Mouse (Mus musculus) cerebellum, postnatal 4 days (tissue): ENCODE results near the gene Nudt4.
A peak's percentile ranks its signal among the peaks of the same experiment; 100 is the strongest.

Source experiments
- DNase-seq, 2 experiments: peaks; one replicate each; pipeline ENCODE4 v3.0.0; 2022; ENCODE audit warnings: low spot score in 2 of 2, mixed read lengths in 1 of 2

Gene Nudt4

DNA sequence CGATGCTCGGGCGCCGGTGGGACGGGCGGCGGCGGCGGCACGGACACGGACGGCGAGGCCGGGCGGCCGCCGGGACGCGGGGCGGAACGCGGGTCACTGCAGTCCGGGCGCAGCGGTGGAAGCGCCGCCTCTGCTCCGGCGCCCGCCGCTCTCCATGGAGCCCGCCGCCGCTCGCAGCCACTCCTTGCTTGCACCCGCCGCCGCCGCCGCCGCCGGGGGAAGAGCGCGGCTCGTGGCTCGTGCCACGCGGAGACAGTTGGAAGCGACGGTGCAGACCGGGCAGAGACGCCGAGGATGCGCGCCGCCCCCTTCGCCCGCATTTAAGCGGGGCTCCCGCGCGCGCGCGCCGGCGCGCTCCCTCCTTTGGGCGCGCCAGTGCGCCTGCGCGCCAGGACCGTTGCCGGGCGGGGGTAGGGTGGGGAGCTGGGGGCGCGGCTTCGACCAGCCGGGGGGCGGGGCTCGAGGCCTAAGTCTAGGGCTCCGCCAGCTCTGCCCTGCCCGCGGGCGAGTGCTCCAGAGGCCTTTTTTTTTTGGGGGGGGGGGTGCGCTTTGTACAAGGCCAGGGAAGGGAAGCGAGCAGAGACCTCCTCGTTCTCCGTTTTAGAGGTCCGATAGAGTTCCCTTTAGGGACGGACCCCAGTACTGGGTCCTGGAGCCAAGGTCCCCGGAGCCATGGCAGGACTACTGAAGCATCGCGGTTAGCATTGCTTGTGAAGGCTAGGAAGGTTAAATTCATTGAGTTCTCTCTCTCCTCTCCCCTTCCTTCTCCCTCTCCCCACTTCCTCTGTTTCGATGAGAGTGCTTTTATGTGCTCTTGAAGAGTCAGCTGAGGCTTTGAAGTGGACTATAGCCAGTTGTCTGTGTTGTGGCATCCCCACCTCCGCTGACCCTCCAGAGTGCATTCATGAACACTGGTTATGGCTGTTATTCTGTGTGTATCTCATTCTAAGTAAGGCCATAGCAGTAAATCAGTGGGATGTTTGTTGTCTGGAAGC is at the start of gene Nudt4:
Gene Nudt4, minus strand, starts transcription at position 296 of the 995 bp plus-strand sequence.
- DNase-seq = peak; percentile 74 to 89

DNA sequence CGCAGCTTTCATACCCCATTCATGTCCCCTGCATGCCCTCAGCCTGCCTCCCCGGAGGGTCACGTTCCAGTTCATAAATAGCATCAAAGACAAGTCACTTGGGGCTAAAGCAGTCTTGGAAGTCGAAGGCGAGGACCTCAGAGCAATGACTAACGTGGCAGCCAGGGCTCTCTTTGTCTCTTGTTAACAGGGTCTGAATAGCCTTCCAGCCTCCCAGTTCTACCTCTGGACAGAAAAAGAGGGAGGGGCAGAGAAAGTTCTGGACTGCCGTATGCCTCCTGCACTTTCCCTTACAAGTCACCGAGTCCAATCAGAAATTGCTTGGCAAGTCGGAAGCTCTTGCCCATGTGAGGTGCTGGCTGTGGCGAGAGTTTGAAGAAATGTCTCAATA is 47.4 kb upstream of the Nudt4 start:
- no peak for DNase-seq

DNA sequence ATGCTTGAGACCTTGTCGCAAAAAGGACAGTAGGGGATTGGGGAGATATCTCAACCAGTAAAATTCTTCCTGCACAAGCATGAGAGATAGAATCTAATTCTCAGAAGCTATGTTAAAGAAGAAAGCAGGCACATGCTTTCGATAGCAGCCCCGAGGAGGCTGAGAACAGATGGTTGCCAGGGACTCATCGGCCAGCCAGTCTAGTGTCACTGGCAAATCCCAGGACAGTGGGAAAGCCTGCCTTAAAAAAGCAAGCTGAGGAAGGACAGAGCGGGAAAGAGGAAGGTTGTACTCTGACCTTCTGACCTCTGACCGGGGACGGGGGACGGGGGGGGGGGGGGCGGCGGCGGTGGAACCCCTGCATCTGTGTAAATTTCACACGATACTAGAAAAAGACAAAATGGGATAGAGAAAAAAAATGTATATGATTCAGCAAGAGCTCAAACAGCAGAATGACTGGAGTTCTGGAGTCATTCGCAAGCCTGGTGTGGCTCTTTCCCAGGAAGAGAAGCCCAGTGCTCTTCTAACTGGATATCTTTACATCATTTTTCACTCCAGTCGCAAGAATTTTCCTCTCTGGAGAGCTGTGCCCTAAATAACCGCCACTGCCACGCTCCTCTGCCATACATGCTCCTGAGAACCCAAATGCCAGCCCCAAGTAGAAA is 46.9 kb upstream of the Nudt4 start:
- DNase-seq = no peak

DNA sequence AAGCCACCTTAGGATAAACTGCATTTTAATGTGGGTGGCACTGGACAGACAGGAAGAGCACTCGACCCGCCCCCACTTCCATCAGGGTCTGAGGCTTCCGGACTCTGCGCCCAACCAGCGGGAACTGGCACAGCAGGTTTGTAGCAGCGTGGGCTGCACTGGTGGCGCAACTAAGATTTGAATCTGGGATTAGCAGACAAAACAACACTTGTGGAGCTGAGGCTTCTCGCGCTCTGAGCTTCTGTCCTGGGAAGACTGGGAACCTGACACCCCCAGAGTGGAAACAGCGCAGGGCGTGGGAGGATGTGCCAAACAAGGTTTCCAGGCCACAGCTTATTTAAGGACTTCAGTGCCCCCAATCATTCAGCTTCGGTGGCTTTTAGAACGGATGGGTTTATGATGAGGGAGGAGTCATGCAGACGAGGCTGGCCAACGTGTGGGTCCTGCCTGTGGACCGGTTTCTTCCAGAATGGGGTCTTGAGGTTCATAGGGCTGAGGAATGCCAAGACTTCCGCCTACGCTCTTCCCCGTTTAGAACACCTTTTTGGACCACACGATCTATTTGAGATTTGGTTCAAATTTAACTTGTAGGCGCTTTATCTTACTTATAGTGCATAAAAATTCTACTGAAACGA is 41.1 kb upstream of the Nudt4 start:
- DNase-seq = no peak

DNA sequence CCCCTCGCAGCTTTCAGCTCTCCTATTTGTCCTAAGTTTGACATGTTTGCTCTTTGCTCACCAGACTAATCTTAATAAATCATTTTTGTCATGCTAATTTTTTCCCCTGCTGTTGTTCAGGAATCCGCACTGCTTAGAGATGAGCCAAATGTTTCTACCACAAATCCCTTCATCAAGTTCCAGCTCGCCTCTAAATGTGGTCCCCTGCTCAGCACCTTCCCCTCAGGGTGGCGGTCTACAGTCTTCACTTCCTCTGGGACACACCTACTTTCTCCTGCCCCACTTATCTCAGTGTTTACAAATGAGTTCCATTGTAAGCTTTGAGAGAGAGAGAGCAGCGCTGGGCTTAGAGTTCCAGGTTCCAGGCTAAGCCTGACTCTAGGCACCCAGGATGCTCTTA is 36.6 kb upstream of the Nudt4 start:
- DNase-seq = no peak

DNA sequence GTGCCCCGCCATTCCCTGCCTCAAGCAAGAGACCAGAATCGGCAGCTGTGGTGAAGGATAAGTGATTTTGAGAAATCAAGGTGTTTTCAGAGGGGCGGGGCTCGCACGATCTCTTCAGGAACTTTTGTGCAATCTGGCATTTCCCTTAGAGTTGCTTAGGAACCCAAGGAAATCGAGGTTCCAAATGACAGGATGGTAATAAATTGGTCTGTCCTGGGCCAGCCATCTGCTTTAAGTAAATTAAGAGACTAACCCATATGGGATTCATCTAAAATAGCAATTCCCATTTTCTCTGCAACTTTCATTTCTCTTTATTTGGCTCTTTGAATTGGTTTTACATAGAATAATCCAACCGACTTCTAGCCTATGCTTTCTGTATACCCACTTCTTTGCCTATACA is 35.8 kb upstream of the Nudt4 start:
- no peak for DNase-seq

DNA sequence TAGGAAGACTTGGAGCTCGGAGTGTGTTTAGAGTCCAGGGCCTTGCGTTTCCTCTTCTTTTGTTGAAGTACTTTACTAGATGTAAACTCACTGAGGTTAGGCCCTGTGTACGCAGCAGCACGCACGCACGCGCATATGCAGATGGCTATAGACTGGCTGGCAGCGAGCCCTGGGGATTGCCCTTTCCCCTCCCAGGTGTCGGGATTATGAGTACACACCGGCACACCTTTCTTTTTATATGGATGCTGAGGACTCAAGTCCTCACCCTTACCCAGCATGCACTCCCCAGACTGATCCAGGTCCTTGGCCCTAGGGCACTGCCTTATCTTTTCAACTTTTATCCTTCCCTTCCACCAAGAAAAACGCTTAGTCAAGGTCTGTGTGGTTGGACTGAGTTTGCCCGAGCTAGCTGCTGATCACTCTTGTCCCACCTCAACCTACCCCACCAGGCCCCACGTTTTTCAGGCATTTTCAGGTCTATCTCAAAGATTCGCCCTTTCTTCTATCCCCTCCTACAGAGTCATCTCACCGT is 34.2 kb upstream of the Nudt4 start:
- no peak for DNase-seq

DNA sequence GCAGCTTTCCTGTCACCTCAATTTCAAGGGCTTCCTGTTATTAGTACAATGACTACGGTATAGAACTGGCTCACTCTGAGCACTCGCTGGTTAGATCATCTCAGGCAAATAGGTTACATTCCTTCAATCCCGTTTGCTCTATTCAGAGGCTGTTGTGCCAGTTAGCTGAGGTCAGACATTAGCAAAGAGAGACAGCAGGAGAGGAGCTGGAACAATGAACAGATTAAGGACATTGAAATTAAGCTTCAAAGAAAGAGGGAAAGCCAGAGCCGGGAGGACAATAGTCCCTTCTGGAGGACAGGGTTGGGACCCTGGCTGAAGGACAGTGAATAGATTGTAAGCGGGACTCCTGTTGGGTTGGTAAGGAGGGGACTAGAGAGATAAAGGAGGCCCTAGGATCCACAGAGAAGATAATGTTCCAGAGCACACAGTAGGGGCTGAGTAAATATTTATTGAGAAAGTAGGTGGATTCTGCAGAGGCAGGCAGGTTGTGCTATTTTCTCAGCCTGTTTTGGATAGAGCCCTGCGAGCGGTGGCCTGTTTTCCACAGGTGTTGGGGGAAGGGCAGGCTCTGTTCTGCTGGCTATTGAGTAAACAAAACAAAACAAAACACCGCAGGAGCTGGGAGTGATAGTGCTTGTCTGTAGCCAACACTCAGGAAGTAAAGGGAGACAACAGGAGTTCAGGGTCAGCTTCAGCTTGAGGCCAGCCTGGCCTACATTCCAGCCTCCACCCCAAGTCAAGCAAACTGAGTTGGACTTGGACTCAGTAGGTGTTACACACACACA is 32.1 kb upstream of the Nudt4 start:
- DNase-seq = no peak

DNA sequence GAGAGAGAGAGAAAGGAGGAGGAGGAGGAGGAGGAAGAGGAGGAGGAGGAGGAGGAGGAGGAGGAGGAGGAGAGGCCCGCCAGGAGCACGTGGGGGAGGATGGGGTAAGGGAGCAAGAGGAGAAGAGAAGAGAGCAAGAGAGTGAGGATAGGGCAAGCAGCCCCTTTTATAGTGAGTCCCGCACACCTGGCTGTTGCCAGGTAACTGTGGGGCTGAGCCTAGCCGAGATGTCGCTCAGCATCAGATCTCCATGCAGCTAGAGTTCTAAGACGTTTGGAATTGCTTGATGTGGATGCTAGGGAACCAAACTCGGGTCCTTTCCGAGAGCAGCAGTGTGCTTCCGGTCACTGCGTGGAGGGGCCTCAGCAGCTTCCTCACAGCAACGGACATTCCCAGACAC is 30.5 kb upstream of the Nudt4 start:
- no peak for DNase-seq

DNA sequence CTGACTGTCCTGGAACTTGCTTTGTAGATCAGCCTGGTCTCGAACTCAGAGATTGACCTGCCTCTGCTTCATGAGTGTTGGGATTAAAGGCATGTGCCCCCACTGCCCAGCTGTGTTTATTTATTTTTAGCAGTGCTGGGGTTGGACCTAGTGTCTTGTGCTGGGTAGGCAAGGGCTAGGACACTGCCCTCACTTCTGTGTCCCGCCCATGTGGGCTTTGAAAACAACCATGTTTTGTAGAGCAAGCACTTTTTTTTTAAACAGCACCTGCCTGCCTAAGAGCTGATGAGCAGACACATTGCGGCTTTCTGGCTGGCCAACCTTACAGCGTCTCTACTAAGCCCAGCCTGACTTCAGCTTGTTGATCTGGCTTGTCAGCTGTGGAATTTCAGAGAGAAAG is 27.3 kb upstream of the Nudt4 start:
- no peak for DNase-seq

DNA sequence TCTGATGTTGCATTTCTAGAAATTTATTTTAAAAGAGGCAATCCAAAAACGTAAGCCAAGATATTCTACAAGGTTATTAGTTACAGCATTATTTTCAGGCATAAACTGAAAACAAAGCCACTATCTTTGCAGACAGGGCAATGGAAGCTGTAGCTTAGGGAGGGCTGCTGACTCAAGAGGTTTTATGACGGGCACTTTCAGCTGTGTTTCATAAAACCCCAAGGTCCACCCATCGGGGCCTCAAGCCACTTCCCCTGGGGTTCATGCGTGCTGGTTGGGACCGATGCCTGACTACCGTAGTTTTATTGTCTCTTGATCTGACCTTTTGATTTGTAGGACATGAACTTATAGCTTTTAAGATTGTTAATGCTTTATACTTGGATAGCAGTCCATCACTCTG is 26.2 kb upstream of the Nudt4 start:
- no peak for DNase-seq

DNA sequence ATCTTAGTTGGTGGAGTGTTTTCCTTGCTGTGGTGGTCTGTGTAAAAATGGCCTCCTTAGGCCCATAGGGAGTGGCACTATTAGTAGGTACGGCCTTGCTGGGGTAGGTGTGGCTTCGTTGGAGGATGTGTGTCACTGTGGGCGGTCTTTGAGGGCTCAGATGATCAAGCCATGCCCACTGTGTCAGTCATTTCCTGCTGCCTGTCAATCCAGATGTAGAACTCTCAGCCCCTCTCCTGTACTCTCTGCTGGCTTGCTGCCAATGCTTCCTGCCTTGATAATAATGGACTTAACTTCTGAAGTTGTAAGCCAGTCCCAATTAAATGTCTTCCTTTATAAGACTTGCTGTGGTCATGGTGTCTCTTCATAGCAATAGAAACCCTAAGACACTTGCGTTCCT is 25.2 kb upstream of the Nudt4 start:
- DNase-seq = no peak

DNA sequence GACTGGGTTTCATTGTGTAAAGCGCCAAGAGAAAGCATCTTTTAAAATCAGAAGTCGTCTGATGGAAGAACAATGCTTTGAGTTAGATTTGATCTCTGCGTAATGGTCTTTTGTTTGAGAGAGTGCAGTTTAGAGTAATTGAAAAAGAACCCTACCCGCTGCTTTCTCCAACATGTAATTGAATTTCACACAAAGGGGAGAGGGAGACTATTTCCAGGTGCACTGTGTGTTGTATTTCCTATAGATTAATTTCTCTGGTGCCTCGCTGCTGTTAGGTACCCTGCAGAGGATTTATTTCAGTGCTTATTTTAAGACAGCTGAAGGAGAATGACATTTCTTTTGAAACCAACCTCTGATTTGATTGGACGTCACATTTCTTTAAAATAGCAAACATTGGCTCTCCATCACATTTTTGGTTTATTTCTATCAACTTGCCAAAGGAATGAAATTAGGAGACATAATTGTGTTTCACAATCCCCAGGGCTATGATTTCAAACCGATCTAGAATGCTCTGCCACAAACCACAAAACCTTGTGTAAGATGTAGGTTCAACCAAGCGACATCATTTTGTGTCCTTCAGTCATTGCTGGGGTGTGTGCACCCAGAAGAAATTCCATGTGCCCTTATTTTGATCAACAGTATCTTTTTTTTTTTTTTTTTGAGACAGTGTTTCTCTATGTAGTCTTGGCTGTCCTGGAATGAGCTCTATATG is 23.7 kb upstream of the Nudt4 start:
- no peak for DNase-seq

DNA sequence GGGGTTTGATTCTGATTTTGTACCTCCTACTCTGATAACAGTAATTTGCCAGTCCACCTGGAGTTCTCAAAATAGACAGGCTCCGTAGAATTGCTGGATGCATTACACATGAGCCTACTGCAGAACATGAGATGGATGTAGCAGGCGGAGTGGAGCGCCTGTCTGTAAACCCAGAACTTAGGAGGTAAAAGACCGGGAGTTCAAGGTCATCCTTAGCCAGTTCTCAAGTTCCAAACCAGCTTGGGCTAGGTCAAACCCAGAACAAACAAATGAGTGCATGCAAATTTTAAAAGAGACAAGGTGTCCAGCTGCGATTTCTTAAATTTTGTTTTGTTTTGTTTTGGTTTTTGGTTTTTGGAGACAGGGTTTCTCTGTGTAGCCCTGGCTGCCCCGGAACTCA is 21.6 kb upstream of the Nudt4 start:
- no peak for DNase-seq

DNA sequence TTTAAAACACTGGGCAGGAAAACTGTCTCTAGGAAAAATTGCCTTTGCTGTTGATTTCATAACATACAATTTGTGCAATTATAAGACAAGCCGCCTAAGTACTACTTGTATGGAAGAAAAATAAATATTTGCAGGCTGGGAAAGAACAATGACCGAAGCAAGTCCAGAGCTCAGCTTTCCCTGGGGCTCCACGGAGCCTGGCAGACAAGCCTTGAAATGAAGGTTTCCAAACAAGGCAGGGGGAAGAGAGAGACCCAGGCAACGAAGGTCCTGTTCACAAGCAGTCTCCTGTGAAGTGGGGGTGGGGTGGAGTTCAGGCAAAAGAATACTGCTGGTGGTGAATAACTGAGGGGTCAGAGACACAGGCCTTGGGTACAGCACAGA is 13.6 kb upstream of the Nudt4 start:
- DNase-seq = no peak

DNA sequence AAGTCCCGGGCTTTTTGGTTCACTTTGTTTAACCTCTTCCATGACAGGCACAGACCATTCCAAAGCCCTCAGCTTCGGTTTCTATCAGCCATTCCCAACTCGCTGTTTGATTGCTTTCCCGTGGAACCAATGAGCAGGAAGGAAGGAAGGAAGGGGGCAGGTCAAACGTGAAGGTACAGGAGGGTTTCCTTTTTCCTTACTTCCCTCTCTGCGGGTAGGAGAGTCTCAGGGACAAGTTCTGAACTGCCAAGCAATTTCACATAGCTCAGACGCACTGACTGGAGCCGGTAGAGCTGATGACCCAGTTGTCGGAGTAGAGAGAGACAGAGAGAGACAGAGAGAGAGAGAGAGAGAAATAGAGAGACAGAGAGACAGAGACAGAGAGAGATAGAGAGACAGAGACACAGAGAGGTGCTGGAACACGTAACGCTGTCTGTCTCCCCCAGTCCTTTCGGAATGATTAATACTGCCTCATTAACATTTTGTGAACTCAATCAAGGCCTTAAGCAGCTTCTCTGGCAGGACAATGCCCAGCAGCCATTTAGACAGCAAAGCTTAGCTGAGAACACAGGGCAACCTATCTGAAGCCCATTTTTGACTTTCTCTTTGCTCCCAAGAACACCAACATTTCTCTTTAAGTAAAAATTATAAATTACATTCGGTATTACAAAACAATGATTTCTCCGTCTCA is 13.1 kb upstream of the Nudt4 start:
- no peak for DNase-seq

DNA sequence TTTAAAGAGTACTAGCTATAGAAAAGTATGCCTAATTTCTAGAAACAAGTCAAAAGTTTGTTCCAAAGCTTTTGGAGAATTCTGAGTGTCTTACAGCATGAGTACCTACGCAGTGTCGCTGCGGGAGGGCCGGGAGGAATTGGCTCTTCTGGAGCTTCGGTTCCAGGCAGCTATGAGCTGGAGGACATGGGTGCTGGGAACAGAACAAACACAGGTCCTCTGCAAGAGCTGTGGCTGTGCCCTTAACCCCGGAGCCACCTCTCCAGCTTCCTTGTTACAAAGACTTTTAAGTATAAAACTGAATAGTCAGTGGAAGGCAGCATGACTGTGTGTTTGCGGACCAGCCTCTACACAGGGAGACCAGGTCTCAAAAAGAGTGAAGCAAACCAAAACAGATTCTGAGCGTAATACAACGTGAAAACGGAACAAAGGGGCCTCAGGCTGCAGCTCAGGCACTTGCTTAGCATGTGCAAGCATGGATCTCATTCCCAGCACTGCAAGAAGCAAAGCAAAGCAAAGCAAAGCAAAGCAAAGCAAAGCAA is 12.0 kb upstream of the Nudt4 start:
- DNase-seq = no peak

DNA sequence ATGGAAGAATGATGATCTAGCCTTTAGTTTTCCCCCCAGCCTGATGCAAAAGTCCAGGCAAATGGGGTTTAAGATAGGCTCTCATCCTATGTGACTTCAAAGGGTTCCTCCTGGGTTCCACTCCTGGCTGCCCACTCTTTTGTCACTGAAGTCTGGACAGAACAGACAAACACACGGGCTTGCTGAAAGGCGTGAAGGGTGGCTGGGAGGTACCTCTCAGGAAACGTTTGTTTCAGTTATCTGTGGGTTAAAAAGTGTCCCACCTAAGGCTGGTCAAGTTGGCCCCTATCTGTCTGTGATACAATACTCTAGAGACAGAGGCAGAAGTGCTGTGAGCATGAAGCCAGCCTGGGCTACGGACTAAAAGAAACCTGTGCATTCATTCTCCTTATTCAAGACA is 11.0 kb upstream of the Nudt4 start:
- DNase-seq = no peak

DNA sequence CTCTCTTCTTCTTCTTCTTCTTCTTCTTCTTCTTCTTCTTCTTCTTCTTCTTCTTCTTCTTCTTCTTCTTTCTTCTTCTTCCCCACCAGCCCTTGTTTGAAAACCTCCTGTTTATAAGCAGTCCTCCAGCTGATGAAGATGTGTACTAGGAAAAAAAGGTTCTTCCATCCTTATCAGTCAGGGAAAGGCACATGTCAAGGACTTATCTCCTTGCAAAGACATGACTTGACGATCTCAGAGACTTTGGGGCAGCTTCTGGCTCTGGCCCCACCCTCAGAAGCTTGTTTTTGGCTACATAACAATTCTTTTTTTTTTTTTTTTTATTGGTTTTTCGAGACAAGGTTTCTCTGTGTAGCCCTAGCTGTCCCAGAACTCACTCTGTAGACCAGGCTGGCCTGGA is 5.5 kb upstream of the Nudt4 start:
- no peak for DNase-seq

DNA sequence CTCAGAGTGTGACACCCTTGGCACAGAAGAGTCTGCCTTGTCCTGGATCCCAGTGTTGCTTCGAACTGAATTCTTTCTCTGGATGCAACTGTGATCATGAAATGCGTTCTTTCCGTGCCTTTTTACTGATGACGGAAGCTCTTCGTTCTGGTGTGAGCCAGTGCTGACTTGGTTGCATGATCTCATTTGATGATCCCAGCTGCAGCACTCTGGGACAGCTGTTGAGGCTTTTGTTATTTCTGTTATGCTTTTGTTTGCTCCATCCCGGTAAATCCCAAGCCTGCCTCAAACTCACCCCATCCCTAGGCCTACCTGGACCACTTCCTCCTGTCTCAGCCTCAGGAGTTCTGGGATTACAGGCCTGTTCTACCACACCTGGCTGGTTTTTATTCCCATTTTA is 4.1 kb upstream of the Nudt4 start:
- DNase-seq = no peak
